Mouse (Mus musculus) neural tube, embryonic 14.5 days (tissue): Measurements from ENCODE around the gene Opcml. TPM values are rescaled to one million over a fixed set of nuclear protein-coding genes. Genes with fewer than 3 reads are reported as not detected.

Experiments used
- ATAC-seq: fragments of 200-750 bp; cut with Nextera tagmentation; 2 replicates; pipeline ENCODE4 v1.8.0; 2017; ENCODE audit warnings: low read depth, mild to moderate bottlenecking, moderate TSS enrichment, moderate library complexity
- H3K27ac ChIP-seq: fragments of 300-500 bp; sonication (generic); 2 replicates; pipeline ENCODE4 v1.5.1; 2014; ENCODE audit warnings: low read depth, mild to moderate bottlenecking, control low read depth, low read length, moderate library complexity, mixed read lengths
- H3K27me3 ChIP-seq: fragments of 300-500 bp; sonication (generic); 2 replicates; pipeline ENCODE4 v1.6.1; 2014; ENCODE audit warnings: low read length; ENCODE audit not compliant: control insufficient read depth, insufficient read depth
- H3K36me3 ChIP-seq: fragments of 300-500 bp; sonication (generic); 2 replicates; pipeline ENCODE4 v1.6.1; 2014; ENCODE audit warnings: low read length, mixed read lengths; ENCODE audit not compliant: control insufficient read depth, insufficient read depth
- H3K4me1 ChIP-seq: fragments of 300-500 bp; sonication (generic); 2 replicates; pipeline ENCODE4 v1.6.1; 2014; ENCODE audit warnings: low read length; ENCODE audit not compliant: control insufficient read depth, insufficient read depth
- H3K4me2 ChIP-seq: fragments of 300-500 bp; sonication (generic); 2 replicates; pipeline ENCODE4 v1.6.1; 2014; ENCODE audit warnings: mild to moderate bottlenecking, low read depth, low read length, control low read depth
- H3K4me3 ChIP-seq: fragments of 300-500 bp; sonication (generic); 2 replicates; pipeline ENCODE4 v1.5.1; 2014; ENCODE audit warnings: low read depth, low read length, control low read depth, mixed read lengths
- H3K9ac ChIP-seq: fragments of 300-500 bp; sonication (generic); replicated peaks from 2 replicates; pipeline ENCODE4 v1.6.1; 2014; ENCODE audit warnings: low read depth, mild to moderate bottlenecking, control low read depth, low read length, mixed read lengths
- H3K9me3 ChIP-seq: fragments of 300-500 bp; sonication (generic); 2 replicates; pipeline ENCODE4 v1.6.1; 2016; ENCODE audit warnings: low read length; ENCODE audit not compliant: control insufficient read depth
- WGBS: fragments of 180-500 bp; shearing (Covaris S2); extraction: QIAGEN DNeasy Blood & Tissue Kit; methylation state at CpG from one replicate; pipeline ENCODE4 v1.1.7; 2014; 5-methylcytosine and 5-hydroxymethylcytosine counted together
- polyA plus RNA-seq: library from polyadenylated mRNA; unstranded; fragments of >200 nt; fragmentation: Nextera tagmentation; extraction: Ambion mirVana; gene quantifications from 2 replicates; pipeline ENCODE4 v1.2.1, GENCODE M21; 2014

Gene Opcml
- polyA plus RNA-seq, 1 experiment from 2014 or later = 49.3 TPM

DNA sequence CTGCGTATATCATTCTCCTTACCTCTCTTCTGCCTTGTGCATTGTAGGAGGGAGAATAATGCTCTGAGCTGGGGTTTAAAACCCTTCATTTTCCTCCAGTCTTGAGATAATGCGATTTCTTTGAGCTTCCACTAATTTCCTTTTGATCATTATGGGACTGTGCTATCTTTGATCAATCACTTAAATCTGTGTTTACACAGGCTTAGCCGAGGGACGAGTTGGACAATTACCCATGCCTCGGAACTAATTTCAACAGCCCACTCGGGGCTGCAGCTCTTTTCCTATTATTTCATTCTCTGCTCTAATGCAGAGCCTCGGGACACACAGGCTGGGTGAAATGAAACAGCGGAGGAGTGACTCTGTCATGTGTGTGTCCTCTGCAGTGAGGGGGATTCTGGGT lies 220.9 kb downstream of the Opcml start:
- WGBS = 40% methylated on average over 8 of the region's 8 CpGs
- Histone ChIP-seq H3K4me3 (no peak overlapping the region), H3K27ac (no peak overlapping the region), H3K9ac (no peak overlapping the region), H3K27me3 (no peaks in the 10 kb centered on the region), H3K4me2 (no peak overlapping the region), H3K4me1 (0 out of 2 replicates have a peak, but pooled peaks cover 3% of the 10 kb centered on the region), H3K36me3 (no peaks in the 10 kb centered on the region), H3K9me3 (no peaks in the 10 kb centered on the region)
- no peak for ATAC-seq

DNA sequence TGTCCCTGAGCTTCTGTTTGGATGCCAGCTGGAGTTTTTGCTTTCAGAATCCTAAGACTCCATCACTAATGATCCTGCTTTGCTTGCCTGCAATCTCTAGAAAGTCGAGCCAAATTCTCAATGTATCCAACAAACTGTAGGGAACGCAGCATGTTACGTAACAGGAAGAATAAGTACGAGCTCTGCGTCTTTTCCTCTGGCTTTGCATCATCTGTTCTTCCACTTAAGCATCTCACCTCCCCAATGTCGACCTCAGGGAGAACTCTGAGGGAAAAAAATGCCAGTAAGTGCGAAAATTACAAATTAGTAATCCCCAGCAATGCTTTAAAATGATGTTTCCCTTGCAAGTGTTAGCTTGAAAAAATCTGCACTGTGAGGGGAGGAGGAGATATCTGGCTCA lies 222.1 kb downstream of the Opcml start:
- 0 out of 2 replicates have a peak, but pooled peaks cover 3% of the 10 kb centered on the region for H3K4me1 ChIP-seq
- no peaks in the 10 kb centered on the region for H3K27me3 ChIP-seq
- WGBS = 73% methylated on average over 7 of the region's 7 CpGs
- no peak overlapping the region for H3K27ac ChIP-seq
- H3K9ac ChIP-seq = no peak overlapping the region
- no peak for ATAC-seq
- no peaks in the 10 kb centered on the region for H3K36me3 ChIP-seq
- H3K4me3 ChIP-seq = no peak overlapping the region
- no peak overlapping the region for H3K4me2 ChIP-seq
- H3K9me3 ChIP-seq = no peaks in the 10 kb centered on the region

DNA sequence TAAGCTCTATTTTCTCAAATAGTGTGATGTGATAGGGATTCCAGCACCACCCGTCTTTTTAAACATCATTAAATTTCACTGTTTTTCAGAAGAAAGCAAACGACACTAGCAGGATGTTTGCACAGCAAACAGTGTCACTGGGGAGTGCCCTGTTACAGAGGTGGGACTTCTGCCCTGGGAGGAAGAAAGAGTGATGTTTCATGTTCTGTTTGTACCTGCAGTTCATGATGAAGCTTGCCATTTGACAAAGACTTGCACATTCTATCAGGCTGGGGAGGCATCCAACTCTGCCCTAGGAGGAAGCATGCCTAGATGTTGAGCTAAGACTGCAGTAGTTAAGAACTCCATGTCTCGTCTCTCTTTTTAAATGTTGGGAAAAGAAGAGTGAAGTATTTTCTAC lies 222.6 kb downstream of the Opcml start:
- H3K4me3 ChIP-seq = no peak overlapping the region
- no peak overlapping the region for H3K4me2 ChIP-seq
- H3K27me3 ChIP-seq = no peaks in the 10 kb centered on the region
- H3K9me3 ChIP-seq = no peaks in the 10 kb centered on the region
- H3K27ac ChIP-seq = no peak overlapping the region
- no peak overlapping the region for H3K9ac ChIP-seq
- no peak for ATAC-seq
- 0 out of 2 replicates have a peak, but pooled peaks cover 3% of the 10 kb centered on the region for H3K4me1 ChIP-seq
- no peaks in the 10 kb centered on the region for H3K36me3 ChIP-seq
- 57% methylated on average over 3 of the region's 3 CpGs for WGBS

DNA sequence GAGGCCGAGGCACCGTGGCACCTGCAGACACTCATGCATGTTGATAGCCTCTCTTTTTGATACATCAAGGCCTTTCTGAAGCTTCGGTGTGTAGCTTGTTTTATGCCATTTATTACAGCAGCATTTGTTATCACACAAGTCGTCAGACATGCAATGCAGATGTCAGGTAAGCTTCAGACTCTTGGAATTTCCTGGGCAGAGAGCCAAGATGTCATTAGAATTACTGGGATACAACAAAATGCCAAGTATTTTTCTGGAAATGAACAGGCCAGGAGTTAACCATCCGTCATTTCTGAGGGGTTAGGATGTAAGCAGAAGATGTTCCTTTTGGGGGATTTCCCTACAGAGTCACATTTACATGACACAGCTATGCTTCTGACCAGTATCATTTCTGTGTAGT lies 237.6 kb downstream of the Opcml start:
- 65% methylated on average over 5 of the region's 5 CpGs for WGBS
- Histone ChIP-seq H3K4me3 (no peak overlapping the region), H3K27me3 (no peaks in the 10 kb centered on the region), H3K4me2 (no peak overlapping the region), H3K9ac (no peak overlapping the region), H3K4me1 (no peaks in the 10 kb centered on the region), H3K9me3 (no peaks in the 10 kb centered on the region), H3K27ac (no peak overlapping the region), H3K36me3 (no peaks in the 10 kb centered on the region)
- ATAC-seq = no peak

DNA sequence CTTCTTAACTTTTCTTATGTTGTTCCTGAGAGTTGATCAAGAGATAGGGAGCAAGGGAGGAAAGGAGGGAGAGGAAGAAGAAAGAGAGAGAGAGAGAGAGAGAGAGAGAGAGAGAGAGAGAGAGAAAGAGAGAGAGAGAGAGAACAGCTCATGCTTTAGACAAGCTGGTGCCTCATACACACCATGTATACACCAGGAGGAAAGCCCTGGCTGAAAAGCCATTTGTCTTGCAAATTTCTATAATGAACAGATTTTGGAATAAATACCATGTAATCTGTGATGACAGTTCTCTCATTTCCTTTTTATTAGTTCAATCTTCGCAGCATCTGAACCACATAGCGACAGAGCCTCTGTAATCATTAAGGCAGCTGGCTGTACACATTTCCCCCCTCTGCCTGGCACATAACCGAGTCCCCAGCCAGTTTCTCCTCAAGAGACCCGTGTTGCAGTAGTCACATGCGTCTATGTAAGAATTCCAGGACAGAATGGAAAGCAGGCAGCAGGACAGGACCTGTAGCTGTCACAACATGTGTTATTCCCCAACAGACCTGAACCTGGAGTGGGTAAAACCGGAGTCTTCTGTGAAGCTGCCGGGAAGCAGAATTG lies 238.3 kb downstream of the Opcml start:
- H3K4me2 ChIP-seq = no peak overlapping the region
- 51% methylated on average over 7 of the region's 7 CpGs for WGBS
- no peak overlapping the region for H3K27ac ChIP-seq
- no peaks in the 10 kb centered on the region for H3K4me1 ChIP-seq
- no peaks in the 10 kb centered on the region for H3K27me3 ChIP-seq
- no peak for ATAC-seq
- H3K4me3 ChIP-seq = no peak overlapping the region
- H3K9ac ChIP-seq = no peak overlapping the region
- H3K36me3 ChIP-seq = no peaks in the 10 kb centered on the region
- no peaks in the 10 kb centered on the region for H3K9me3 ChIP-seq

DNA sequence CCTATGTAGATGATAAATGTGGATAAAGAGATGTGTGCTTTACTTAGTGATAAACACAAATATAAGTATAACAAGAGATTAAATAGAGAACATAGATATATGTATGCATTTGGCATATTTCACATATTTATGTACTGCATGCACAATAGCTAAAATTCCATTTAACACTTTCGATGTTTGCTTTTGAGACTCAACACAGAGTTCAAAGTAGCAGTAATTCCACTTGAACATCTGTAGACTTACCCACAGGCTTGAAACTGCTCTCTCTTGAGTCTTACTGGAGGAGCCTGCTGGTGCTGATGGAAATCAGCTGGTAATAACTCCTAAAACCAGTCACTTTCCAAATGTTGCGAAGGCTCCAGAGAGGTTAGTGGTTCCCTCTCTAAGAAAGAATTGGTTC lies 258.6 kb downstream of the Opcml start:
- 92% methylated on average over 2 of the region's 2 CpGs for WGBS
- Histone ChIP-seq H3K4me3 (no peak overlapping the region), H3K9ac (no peak overlapping the region), H3K36me3 (no peaks in the 10 kb centered on the region), H3K9me3 (no peaks in the 10 kb centered on the region), H3K4me1 (no peaks in the 10 kb centered on the region), H3K27ac (no peak overlapping the region), H3K27me3 (no peaks in the 10 kb centered on the region), H3K4me2 (no peak overlapping the region)
- no peak for ATAC-seq

DNA sequence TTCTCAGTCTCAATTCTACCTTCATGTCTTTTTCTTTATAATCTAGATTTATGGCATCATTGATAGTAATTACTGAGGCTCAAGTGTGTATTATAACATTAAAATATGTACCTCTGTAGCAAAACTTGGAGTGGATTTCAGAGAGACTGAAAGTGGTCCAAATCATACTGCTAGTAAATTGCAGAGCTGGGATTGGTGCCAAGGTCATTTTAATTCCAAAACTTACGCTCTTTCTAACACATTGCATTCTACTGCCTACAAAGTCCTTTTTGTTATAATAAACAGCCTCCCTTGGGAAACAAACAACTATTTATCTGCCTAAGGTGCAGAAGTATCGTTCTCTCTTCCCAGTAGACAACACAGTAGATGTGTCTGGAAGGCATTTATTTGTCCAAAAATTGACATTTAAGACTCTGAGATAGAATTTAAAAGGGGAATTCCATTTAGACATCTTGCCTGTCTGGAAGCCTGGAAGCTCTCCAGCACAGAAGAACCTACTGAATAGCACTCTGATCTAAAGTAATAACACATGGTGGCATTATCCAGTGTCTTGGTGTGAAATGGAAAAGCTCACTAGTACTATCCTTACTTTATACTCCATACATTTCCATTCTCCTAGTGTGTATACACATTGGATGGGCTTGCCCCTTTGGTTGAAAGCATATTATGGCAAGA lies 266.7 kb downstream of the Opcml start:
- Histone ChIP-seq H3K9me3 (no peaks in the 10 kb centered on the region), H3K4me1 (no peaks in the 10 kb centered on the region), H3K27me3 (no peaks in the 10 kb centered on the region), H3K4me3 (no peak overlapping the region), H3K27ac (no peak overlapping the region), H3K36me3 (no peaks in the 10 kb centered on the region), H3K9ac (no peak overlapping the region), H3K4me2 (no peak overlapping the region)
- 40% methylated on average over 2 of the region's 2 CpGs for WGBS
- ATAC-seq = no peak

DNA sequence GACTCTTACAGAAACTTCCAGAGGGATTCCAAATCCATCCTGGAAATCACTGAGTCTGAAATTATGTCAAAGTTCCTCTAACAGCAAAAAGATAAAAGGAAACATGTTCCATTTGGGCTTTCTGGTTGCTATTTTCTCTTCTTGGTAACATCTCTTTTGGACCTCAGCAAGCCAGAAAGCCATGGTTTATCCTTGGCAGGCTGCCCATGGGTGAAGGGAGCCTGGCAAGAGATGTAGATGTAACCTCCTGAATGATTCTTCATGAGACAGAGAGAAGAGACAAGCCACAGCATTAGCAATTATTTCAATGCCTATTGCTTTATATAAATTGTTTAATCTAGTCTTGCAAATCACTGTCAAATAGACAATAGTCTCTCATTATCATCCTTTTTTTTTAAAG lies 274.6 kb downstream of the Opcml start:
- H3K36me3 ChIP-seq = no peaks in the 10 kb centered on the region
- H3K4me3 ChIP-seq = no peak overlapping the region
- H3K27me3 ChIP-seq = no peaks in the 10 kb centered on the region
- H3K27ac ChIP-seq = no peak overlapping the region
- H3K4me1 ChIP-seq = no peaks in the 10 kb centered on the region
- no peaks in the 10 kb centered on the region for H3K9me3 ChIP-seq
- no peak for ATAC-seq
- H3K4me2 ChIP-seq = no peak overlapping the region
- H3K9ac ChIP-seq = no peak overlapping the region

DNA sequence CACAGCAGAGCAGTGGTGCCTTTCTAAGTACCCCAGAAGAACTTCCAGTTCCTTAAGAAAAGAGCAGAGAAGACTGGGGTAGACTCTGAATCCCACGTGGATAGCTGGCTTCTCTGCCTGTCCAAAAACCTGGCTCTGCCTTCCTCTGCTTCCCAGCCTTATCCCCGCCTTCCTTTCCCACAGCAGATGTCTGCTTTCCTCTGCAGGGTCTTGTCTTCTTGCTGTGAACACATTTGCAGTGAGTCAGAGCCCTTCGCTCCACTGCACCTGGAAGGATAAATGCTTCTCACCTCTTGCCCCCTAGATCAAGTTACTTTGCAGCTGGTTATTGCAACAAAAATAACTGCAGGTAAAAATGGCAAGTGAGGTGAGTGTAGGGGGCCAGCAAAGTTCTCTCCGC lies 290.1 kb downstream of the Opcml start:
- Histone ChIP-seq H3K9ac (no peak overlapping the region), H3K27me3 (no peaks in the 10 kb centered on the region), H3K4me3 (no peak overlapping the region), H3K4me1 (no peaks in the 10 kb centered on the region), H3K27ac (no peak overlapping the region), H3K4me2 (no peak overlapping the region), H3K36me3 (no peaks in the 10 kb centered on the region), H3K9me3 (no peaks in the 10 kb centered on the region)
- no peak for ATAC-seq
- WGBS = 67% methylated on average over 4 of the region's 4 CpGs
